Mouse (Mus musculus) left cerebral cortex, postnatal 25 days (tissue): ENCODE data around the gene Prkcq. TPM values are rescaled to one million over a fixed set of nuclear protein-coding genes. Genes with fewer than 3 reads are reported as not detected.
A peak's percentile ranks its signal among the peaks of the same experiment; 100 is the strongest.

Experiments used
- DNase-seq, 2 experiments: peaks; one replicate each; pipeline ENCODE4 v3.0.0; 2022; ENCODE audit warnings: low spot score in 2 of 2, mixed read lengths in 1 of 2
- intact Hi-C: fragments of 180-260 bp; cut with DNase I; formaldehyde crosslinking; loops from one replicate; pipeline ENCODE4 v1.15.1; 2025
- total RNA-seq, 2 experiments: library from RNA; stranded (reverse); gene quantifications; 2 replicates each; pipeline ENCODE4 v1.2.3; 2021

The Prkcq gene
- total RNA-seq, 2 experiments from 2014 or later, result 8.7 to 9.4 TPM

DNA sequence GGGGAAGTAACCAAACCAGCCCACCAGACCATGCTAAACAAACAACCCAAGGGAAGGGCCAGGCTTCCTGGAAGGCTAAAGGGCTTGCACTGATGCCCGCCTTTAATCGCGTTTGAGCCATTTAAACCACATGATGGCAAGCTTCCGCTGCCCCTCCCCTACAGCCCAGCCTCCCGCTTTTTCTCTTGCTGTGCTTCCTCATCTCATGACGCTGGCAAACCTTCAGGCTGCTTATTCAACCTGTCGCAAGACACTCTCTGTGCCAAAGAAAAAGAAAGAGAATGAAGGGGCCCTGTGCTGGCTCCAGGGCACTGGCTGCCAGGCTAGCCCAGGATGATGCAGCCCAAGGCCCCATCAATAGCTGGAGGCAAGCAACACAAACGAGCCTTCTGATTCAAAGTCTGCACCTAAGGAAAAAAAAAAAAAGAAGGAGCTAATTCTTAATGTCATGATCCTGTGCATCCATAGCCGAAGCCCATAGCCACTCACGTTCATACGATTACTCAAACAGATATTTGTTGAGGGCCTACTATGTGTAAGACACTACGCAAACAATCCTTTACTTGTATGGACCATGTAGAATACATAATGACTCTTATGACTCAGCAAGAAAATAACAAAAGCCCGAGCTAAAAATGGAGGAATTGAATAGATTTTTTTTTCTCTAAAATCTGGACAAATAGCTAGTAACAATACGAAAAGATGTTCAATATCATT, 161.6 kb downstream of the Prkcq start:
- peak in 1 of 2 experiments; percentile 38 for DNase-seq
- intact Hi-C loops, result no loop called here

DNA sequence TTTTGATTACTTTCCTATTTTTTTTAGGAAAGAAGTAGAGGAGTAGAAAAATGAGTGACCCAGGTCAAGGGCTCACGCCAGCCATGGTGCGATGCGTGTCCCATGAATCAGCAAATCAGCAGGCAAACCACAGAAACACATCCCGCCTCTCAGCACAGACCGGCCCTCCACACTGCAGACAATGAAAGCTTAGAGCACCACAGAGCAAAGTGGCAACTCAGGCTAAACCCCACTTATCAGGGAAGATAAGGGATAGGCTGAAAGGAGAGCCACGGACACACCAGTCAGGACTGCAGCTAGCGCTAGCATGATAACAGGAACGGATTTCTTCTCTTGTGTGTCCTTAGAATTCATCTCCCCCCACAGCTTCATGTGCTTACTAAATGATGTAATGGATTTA, 164.4 kb downstream of the Prkcq start:
- no peak for DNase-seq
- intact Hi-C loops, result no loop called here

GRCm38 (mm10) chr2:11338931-11339839, 167.3 kb downstream of the Prkcq start:
- DNase-seq, result peak in 1 of 2 experiments; percentile 38
- intact Hi-C loops, result no loop called here

GRCm38 (mm10) chr2:11344691-11345090, 172.8 kb downstream of the Prkcq start:
- intact Hi-C loops, result no loop called here
- DNase-seq, result no peak

DNA sequence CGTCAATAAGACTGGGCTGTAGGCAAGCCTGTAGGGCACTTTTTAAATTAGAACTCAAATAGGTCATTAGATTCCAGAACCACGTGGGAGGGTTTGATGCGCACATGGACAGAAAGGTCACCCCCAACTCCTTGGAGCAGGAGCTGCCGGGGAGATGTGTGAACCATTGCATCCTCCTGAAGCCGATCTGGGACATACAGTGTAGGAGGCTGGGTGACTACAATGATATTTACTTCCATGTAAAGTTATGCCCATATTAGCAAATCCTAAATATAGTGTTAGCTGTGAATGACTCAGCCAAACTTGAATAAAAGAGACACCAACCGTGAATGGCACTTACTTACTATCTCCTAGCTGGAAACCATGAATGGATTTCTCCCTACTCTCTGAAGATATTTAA, 174.5 kb downstream of the Prkcq start:
- intact Hi-C loops, result loop anchor here (2.0 kb wide), 1 partner anchor 78 kb away; no protein-coding TSS in a partner anchor
- peak in 1 of 2 experiments; percentile 71 for DNase-seq

DNA sequence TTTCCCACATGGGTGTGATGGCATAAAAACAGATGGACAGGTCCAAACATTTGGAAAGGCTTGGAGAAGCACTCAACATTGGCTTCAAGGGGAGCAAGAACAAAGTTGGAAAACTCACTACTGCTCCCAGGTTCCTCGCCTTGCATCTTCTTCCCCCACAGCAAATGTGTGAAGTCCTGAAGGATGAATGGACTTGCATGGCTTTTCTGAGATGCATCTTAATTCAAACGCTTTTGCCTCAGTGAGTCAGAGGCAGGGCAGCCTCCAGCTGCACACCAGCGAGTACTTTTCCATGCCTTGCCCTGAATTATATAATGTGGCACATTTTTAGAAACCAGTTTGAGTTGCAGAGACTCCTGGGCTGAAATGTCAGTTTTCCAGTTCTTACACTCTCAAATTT, 175.9 kb downstream of the Prkcq start:
- intact Hi-C loops, result loop anchor here (2.0 kb wide), 1 partner anchor 77 kb away; no protein-coding TSS in a partner anchor
- DNase-seq, result peak in 1 of 2 experiments; percentile 93
